Mouse (Mus musculus) forebrain, embryonic 12.5 days (tissue): ENCODE measurements around the gene Hist1h1d. TPM values are rescaled to one million over a fixed set of nuclear protein-coding genes. Genes with fewer than 3 reads are reported as not detected.
"Not testable (repeated sequence)": the region's sequence is repeated elsewhere in the genome, so short reads cannot be mapped to it uniquely, and the experiment has no call there.

ENCODE experiments used
- ATAC-seq: fragments of 200-750 bp; cut with Nextera tagmentation; 2 replicates; pipeline ENCODE4 v1.8.0; 2017; ENCODE audit warnings: moderate TSS enrichment; ENCODE audit not compliant: low FRiP score
- H3K27ac ChIP-seq: fragments of 300-500 bp; sonication (generic); 2 replicates; pipeline ENCODE4 v1.5.1; 2016; ENCODE audit warnings: mild to moderate bottlenecking
- H3K27me3 ChIP-seq: fragments of 300-500 bp; sonication (generic); 2 replicates; pipeline ENCODE4 v1.6.1; 2016; ENCODE audit warnings: mild to moderate bottlenecking
- H3K36me3 ChIP-seq: fragments of 300-500 bp; sonication (generic); replicated peaks from 2 replicates; pipeline ENCODE4 v1.6.1; 2016; ENCODE audit warnings: mild to moderate bottlenecking
- H3K4me1 ChIP-seq: fragments of 300-500 bp; sonication (generic); 2 replicates; pipeline ENCODE4 v1.6.1; 2016
- H3K4me2 ChIP-seq: fragments of 300-500 bp; sonication (generic); 2 replicates; pipeline ENCODE4 v1.6.1; 2016; ENCODE audit warnings: mild to moderate bottlenecking, moderate library complexity
- H3K4me3 ChIP-seq: fragments of 300-500 bp; sonication (generic); replicated peaks from 2 replicates; pipeline ENCODE4 v1.5.1; 2016; ENCODE audit warnings: mild to moderate bottlenecking
- H3K9ac ChIP-seq: fragments of 300-500 bp; sonication (generic); 2 replicates; pipeline ENCODE4 v1.6.1; 2016; ENCODE audit warnings: mild to moderate bottlenecking
- H3K9me3 ChIP-seq: fragments of 300-500 bp; sonication (generic); 2 replicates; pipeline ENCODE4 v1.6.1; 2016
- WGBS: fragments of 180-500 bp; shearing (Covaris S2); methylation state at CpG from one replicate; pipeline ENCODE4 v1.1.7; 2016; 5-methylcytosine and 5-hydroxymethylcytosine counted together
- polyA plus RNA-seq: library from polyadenylated mRNA; unstranded; fragments of >200 nt; fragmentation: Nextera tagmentation; extraction: Ambion mirVana; gene quantifications from 2 replicates; pipeline ENCODE4 v1.2.1, GENCODE M21; 2016

Gene Hist1h1d
- polyA plus RNA-seq, 1 experiment from 2014 or later: 0.56 TPM

DNA sequence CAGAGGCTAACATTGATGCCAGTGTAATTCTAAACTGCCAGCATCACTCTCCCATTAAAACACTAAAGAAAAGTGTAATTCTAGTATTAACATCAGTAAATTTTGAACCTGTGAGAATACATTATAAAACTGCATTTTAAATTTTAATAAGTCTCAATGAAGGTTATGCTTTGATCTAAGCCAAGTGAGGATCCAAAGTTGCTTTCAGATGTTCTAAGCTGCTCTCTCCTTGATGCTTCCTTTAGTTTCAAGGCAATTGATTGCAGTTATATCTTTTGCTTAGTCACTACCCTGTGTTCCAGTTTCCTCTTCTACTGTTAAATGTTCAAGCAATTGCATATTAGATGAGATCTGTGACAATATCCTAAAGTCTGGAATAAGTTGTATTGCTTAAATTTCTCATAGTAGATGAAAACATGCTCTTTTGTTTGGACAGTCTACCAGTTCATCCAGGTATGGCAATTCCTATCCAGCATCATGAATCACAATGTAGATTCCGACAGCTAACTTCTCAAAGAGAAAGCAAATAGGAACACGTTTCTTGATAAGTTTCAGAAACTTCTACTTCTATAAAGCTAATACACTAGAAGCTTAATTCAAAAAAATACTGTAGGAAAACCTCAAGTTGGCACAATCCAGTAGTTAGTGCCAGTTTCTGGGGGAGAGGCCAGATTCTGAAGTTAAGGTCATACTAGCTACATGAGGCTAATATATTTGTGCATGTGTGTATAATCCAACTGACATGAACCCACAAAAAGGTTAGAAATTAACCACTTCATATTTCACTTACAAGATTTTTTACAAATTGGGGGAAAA lies 19.4 kb downstream of the Hist1h1d start:
- Histone ChIP-seq H3K4me1 (peaks cover 31% of the 10 kb centered on the region), H3K4me3 (peak overlapping the region; percentile 47), H3K9me3 (no peaks in the 10 kb centered on the region), H3K36me3 (no peaks in the 10 kb centered on the region), H3K27ac (peak overlapping the region; percentile 97), H3K9ac (peak overlapping the region; percentile 77), H3K4me2 (peak overlapping the region; percentile 66), H3K27me3 (no peaks in the 10 kb centered on the region)
- 33% methylated on average over 2 of the region's 2 CpGs for WGBS
- no peak for ATAC-seq

DNA sequence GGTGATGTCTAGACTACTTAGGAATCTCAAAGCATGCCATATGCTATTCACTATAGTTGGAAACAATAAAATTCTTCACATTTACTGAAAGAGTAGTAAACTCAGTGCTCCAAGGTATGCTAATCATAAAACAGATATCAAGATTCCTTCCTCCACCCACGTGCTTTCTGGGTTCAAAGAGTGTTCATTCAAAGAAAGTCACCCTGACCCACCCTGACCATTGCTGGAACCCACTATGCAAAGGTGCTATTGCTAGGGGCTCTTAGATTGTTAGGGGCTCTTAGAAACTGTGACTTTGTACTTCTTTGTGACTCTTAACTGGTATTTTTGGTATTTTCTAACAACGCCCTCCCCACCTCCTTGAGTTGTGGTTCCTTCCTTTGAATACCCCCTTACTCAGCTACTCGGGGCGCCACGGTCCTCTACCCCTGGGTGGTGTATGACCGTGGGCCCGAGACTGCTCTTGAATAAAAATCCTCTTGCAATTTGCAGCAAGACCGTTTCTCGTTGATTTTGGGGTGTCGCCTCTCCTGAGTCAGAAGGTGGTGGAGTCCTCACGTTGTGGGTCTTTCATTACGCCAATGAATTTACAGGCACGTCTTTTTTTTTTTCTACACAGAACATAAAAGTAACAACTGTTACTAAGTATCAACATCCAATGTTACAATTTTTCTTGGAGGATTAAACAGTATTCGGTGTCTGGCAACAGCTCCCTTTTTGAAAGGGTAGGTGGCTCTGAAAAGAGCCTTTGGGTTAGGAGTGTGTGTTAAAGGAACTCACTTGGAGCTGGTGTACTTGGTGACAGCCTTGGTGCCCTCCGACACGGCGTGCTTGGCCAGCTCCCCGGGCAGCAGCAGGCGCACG lies 20.2 kb downstream of the Hist1h1d start:
- WGBS: 6% methylated on average over 20 of the region's 20 CpGs
- Histone ChIP-seq H3K4me2 (peak overlapping the region; percentile 66), H3K4me3 (peak overlapping the region; percentile 47), H3K27ac (peak overlapping the region; percentile 97), H3K9ac (peak overlapping the region; percentile 77), H3K4me1 (peaks cover 31% of the 10 kb centered on the region)
- H3K9me3 ChIP-seq, ATAC-seq, H3K27me3 ChIP-seq, H3K36me3 ChIP-seq: not testable (repeated sequence)

DNA sequence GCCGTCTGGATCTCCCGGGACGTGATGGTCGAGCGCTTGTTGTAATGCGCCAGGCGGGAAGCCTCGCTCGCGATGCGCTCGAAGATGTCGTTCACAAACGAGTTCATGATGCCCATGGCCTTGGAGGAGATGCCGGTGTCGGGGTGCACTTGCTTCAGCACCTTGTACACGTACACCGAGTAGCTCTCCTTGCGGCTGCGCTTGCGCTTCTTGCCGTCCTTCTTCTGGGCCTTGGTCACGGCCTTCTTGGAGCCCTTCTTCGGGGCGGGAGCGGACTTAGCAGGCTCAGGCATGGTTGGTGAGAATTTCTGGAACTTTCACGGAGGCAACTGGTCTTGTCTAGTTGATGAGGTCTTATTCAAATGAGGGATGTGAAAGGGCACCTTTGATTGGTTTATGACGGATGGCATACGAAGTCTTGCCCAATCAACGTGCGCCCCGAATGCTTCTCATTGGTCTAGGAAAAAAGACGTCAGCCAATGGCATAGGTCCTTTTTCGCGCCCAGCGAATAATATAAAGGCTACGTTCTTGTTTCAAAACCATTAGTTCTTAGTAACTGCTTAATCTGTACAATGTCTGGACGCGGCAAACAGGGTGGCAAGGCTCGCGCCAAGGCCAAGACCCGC lies 20.9 kb downstream of the Hist1h1d start, which contains the start of the genes Hist1h2bf and Hist1h2ad:
Hist1h2bf (minus strand) TSS at position 299 of the 627 bp plus-strand sequence.
Hist1h2ad (plus strand) TSS at position 484 of the 627 bp plus-strand sequence.
- peak within 1 kb of the TSS; percentile 67 for H3K4me2 ChIP-seq
- H3K9ac ChIP-seq: peak within 1 kb of the TSS; percentile 56
- H3K27ac ChIP-seq: peak within 1 kb of the TSS; percentile 97
- H3K27me3 ChIP-seq, H3K36me3 ChIP-seq, H3K9me3 ChIP-seq: not testable (repeated sequence)
- peak within 1 kb of the TSS; percentile 47 for H3K4me3 ChIP-seq
- under 1% methylated on average over 40 of the region's 42 CpGs for WGBS
- peak; percentile 93 for ATAC-seq
- peaks cover 31% of the 10 kb centered on the region for H3K4me1 ChIP-seq

DNA sequence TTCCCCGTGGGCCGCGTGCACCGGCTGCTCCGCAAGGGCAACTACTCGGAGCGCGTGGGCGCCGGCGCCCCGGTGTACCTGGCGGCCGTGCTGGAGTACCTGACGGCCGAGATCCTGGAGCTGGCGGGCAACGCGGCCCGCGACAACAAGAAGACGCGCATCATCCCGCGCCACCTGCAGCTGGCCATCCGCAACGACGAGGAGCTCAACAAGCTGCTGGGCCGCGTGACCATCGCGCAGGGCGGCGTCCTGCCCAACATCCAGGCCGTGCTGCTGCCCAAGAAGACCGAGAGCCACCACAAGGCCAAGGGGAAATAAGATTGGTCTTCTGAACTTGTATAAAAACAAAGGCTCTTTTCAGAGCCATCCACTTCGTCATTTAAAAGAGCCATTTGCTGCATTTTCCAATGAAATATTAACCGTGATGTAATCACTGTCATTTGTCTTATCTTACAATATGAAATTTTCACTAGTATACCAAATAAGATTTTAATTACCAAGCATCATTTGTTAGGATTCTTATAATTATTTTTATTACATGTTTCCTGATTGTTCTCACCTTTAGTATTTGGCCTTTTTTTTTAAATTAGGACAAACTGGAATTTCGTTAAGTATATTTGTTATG lies 21.6 kb downstream of the Hist1h1d start:
- not testable (repeated sequence) for H3K27me3 ChIP-seq, H3K36me3 ChIP-seq, H3K9me3 ChIP-seq
- Histone ChIP-seq H3K4me2 (peak overlapping the region; percentile 67), H3K4me3 (peak overlapping the region; percentile 47), H3K9ac (peak overlapping the region; percentile 56; the same call in 1 of the 2 replicates), H3K4me1 (peaks cover 31% of the 10 kb centered on the region), H3K27ac (peak overlapping the region; percentile 97)
- WGBS: 2% methylated on average over 10 of the region's 39 CpGs
- 0 out of 2 replicates have a peak, but pooled peaks have one; percentile 0 for ATAC-seq

DNA sequence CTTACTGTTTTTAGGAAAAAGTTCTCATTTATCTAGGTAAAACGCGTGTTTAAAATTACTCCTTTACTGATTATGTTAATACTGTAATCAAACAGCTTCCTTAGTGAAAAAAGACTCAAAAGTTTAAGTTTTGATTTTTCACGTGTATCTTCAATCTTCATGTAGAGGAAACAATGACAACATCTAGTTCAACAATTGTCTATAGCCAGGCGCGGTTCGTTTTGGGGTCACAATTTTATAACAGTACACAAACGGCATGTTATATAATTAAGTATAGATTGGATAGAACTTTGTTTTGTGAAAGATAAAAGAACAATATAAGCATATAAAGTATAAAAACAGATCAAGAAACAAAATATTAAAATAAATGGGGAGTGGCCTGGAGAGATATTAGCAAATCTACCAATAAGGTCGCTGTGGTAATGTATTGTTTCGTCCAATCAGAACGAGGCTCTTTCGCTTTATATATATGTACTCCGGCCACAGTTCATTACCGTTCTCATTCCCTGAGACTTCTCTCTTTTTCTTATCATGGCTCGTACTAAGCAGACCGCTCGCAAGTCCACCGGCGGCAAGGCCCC lies 22.3 kb downstream of the Hist1h1d start, which contains the start of gene Hist1h3d:
Hist1h3d (plus strand) TSS at position 493 of the 581 bp plus-strand sequence.
- Histone ChIP-seq H3K9me3 (no peaks in the 10 kb centered on the region), H3K9ac (peak within 1 kb of the TSS; percentile 74), H3K4me2 (peak within 1 kb of the TSS; percentile 67), H3K4me1 (peaks cover 27% of the 10 kb centered on the region), H3K27me3 (no peaks in the 10 kb centered on the region), H3K4me3 (peak within 1 kb of the TSS; percentile 47), H3K27ac (peak within 1 kb of the TSS; percentile 94), H3K36me3 (no peaks in the 10 kb centered on the region)
- peak; percentile 63 for ATAC-seq
- 1% methylated on average over 18 of the region's 18 CpGs for WGBS

DNA sequence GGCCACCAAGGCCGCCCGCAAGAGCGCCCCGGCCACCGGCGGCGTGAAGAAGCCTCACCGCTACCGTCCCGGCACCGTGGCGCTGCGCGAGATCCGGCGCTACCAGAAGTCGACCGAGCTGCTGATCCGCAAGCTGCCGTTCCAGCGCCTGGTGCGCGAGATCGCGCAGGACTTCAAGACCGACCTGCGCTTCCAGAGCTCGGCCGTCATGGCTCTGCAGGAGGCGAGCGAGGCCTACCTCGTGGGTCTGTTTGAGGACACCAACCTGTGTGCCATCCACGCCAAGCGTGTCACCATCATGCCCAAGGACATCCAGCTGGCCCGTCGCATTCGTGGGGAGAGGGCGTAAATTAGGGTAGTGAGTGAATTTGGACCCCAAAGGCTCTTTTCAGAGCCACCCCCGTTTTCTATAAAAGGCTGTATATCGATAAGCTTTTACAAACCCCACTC lies 22.8 kb downstream of the Hist1h1d start:
- peak overlapping the region; percentile 47 for H3K4me3 ChIP-seq
- not testable (repeated sequence) for H3K36me3 ChIP-seq, H3K27me3 ChIP-seq, H3K9me3 ChIP-seq, ATAC-seq
- H3K27ac ChIP-seq: peak overlapping the region; percentile 94
- peaks cover 28% of the 10 kb centered on the region for H3K4me1 ChIP-seq
- 0% methylated on average over 12 of the region's 40 CpGs for WGBS
- peak overlapping the region; percentile 74 for H3K9ac ChIP-seq
- peak overlapping the region; percentile 67 for H3K4me2 ChIP-seq

DNA sequence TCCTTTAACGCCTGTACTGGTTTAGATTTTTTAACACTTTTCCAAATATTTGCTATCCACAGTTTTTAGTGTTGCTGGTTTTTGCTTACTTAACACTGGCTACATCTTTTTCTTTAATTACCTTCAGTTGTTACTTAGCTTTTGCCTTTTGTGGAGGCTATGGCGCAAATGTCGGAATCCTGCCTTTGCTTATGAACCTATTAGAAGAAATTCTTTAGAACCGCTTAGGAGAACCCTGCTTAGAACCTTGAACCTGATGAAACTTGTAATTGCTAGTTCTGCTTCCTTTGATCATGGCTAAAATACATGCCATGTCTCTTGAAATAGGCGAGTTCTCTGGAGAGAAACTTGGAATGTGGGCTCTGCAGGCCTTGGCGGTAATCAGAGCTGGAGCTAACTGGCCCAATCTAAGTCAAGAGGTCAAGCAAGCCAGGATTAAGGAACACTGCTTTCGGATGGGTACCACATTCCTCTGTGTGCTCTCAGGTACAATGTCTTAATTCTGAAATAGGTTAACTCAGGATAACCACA lies 23.4 kb downstream of the Hist1h1d start:
- H3K27ac ChIP-seq: peak overlapping the region; percentile 94
- peak overlapping the region; percentile 74 for H3K9ac ChIP-seq
- H3K4me1 ChIP-seq: peaks cover 28% of the 10 kb centered on the region
- peak overlapping the region; percentile 47 for H3K4me3 ChIP-seq
- no peaks in the 10 kb centered on the region for H3K27me3 ChIP-seq
- no peaks in the 10 kb centered on the region for H3K36me3 ChIP-seq
- WGBS: 1% methylated on average over 7 of the region's 7 CpGs
- peak overlapping the region; percentile 67 for H3K4me2 ChIP-seq
- ATAC-seq: no peak
- H3K9me3 ChIP-seq: no peaks in the 10 kb centered on the region

DNA sequence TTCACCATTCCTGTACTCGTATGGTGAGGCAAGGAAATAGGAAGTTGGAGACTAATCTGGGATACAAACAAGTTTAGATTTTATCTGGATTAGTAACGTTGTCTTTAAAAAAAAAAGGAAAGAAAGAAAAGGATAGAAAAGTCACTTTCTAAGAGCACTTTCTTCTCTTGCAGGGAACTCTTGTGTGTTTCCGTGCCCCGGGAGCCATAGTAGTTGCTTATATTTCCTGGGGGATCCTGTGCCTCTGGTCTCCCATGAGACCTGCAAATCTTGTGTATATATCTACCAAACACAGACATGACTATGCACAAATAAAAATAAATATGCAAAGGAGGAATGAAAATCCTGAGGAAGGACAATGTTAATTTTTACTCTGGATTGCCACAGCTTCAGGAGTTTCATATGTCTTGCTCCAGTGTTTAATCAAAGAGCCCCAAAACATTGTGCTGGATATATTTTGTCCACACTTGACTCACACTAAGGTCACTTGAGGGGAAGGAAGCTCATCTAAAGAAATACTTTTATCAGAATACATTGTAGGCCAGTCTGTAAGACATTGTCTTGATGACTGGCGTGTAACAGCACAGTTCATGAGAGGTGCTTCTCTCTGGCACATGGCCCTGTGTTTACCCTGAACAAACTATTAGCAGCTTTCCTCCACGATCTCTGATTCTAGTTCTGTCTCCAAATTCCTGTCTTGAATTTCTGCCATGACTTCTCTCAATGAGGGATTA lies 24.0 kb downstream of the Hist1h1d start:
- Histone ChIP-seq H3K9ac (peak overlapping the region; percentile 74), H3K4me2 (peak overlapping the region; percentile 67), H3K4me1 (peaks cover 32% of the 10 kb centered on the region), H3K36me3 (no peaks in the 10 kb centered on the region), H3K27me3 (no peaks in the 10 kb centered on the region), H3K4me3 (peak overlapping the region; percentile 47), H3K9me3 (no peaks in the 10 kb centered on the region), H3K27ac (peak overlapping the region; percentile 94)
- 48% methylated on average over 6 of the region's 6 CpGs for WGBS
- no peak for ATAC-seq

DNA sequence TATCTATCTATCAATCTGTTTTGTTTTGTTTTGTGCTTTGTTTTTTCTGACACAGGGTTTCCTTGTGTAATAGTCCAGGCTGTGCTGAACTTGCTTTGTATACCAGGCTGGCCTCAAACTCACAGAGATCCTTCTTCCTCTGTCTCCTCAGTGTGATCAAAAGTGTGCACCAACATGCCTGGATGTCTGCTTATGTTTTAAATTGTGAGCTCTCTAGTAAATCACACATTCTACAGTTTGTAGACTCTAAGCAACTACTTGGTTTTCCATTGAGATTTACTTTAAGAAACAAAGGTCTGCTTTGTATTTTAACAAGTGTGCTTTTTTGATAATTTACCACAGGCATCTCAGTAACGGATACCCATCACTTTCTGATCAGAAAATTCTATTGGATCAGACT lies 24.8 kb downstream of the Hist1h1d start:
- H3K36me3 ChIP-seq: no peaks in the 10 kb centered on the region
- WGBS: 93% methylated on average over 1 of the region's 1 CpGs
- 0 out of 2 replicates have a peak overlapping the region, but pooled peaks have one; percentile 46 for H3K27ac ChIP-seq
- H3K9me3 ChIP-seq: no peaks in the 10 kb centered on the region
- no peaks in the 10 kb centered on the region for H3K27me3 ChIP-seq
- no peak overlapping the region for H3K4me2 ChIP-seq
- ATAC-seq: no peak
- H3K4me1 ChIP-seq: peaks cover 32% of the 10 kb centered on the region
- no peak overlapping the region for H3K4me3 ChIP-seq
- no peak overlapping the region for H3K9ac ChIP-seq

DNA sequence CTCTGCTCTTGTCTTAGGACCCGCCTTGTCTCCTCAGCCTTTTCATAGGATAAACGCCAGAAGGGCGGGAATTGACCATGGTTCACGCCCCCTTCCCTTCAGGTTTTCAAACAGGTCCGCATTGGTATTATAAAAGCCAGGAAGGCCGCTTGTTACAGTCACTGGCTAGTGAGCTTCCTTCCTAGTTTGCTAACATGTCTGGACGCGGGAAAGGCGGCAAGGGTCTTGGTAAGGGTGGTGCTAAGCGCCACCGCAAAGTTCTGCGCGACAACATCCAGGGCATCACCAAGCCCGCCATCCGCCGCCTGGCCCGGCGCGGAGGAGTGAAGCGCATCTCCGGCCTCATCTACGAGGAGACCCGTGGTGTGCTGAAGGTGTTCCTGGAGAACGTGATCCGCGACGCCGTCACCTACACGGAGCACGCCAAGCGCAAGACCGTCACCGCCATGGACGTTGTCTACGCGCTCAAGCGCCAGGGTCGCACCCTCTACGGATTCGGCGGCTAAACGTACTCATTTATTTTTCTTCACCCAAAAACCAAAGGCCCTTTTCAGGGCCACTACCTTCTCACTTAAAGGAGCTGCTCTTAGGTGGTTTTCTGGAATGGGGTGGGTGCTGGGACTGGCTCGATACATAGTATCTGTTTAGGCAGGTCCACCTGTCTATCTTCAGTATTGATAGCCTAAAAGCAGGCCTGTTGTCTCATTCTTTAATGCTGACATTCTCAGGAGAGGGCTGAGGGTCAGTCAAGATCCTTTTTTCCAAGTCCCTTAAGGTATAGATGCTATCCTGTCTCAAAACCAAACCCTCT lies 28.6 kb downstream of the Hist1h1d start, which contains the start of gene Hist1h4d:
Hist1h4d (plus strand) TSS at position 191 of the 811 bp plus-strand sequence.
- H3K4me2 ChIP-seq: peak within 1 kb of the TSS; percentile 85
- peak; percentile 90 for ATAC-seq

More for the DNA sequence above, 28.6 kb downstream of the Hist1h1d start, which contains the start of gene Hist1h4d:
- H3K9ac ChIP-seq: peak within 1 kb of the TSS; percentile 78
- H3K4me3 ChIP-seq: peak within 1 kb of the TSS; percentile 53
- no peaks in the 10 kb centered on the region for H3K36me3 ChIP-seq
- H3K27ac ChIP-seq: peak within 1 kb of the TSS; percentile 99
- H3K4me1 ChIP-seq: peaks cover 37% of the 10 kb centered on the region
- under 1% methylated on average over 43 of the region's 43 CpGs for WGBS
- H3K9me3 ChIP-seq: no peaks in the 10 kb centered on the region
- no peaks in the 10 kb centered on the region for H3K27me3 ChIP-seq
